ENCODE assay signal across 10 mouse cellular contexts in the genomic region with DNA sequence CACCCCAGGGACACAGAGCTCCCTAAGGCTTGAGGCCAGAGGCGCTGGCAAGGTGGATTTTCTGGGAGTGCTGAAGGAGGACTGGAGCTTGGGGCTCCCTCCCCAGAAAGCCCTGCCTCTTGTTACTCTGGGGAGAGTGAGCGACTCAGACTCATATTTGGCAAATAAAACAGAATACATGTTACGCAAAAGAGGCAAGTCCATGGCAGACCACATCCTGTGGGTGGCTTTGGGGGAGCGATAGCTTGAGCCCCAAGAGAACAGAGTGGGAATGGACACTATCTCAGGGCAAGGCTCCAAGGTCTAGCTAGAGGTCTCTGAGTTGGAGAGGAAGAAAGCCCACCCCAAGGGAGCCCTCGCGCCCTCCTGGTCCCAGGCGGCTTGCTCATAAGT. TPM values are rescaled to one million over a fixed set of nuclear protein-coding genes. Genes with fewer than 3 reads are reported as not detected.
A peak's percentile ranks its signal among the peaks of the same experiment; 100 is the strongest.
DNase-seq lines count a peak whose midpoint lies in the region; ATAC-seq and TF ChIP-seq lines count a peak whose summit lies in the region.
"Had no signal": no experiment of that assay in that cellular context is flagged by ENCODE, and none has a peak within 500 bp of the region (broad histone marks: within the 10 kb centered on the region; RNA-seq: fewer than 3 reads in every experiment).

No protein-coding gene starts in this region.

- no peak for TF ChIP-seq EP300 in heart, postnatal 0 days (IDR thresholded peaks at IDR 0.05; ENCODE audit: low read depth)

- DNase-seq in heart, adult 11 months, result peak; percentile 99
- no peak for DNase-seq in heart, postnatal 4 days
- no peak for DNase-seq in heart, postnatal 0 days (ENCODE audit: low spot score)
- DNase-seq in urinary bladder, postnatal 10 days (ENCODE audit: low spot score), result no peak
- DNase-seq in cerebellum, postnatal 14 days, result no peak
- DNase-seq in right cerebral cortex, postnatal 25 days, result no peak

- peak; percentile 5 for ATAC-seq in CD4-positive, CD25-positive, alpha-beta regulatory T cell, adult 4 months
- ATAC-seq in heart, postnatal 0 days (ENCODE audit: insufficient read depth, low read depth), result no peak
- ATAC-seq in liver, embryonic 15.5 days (ENCODE audit: insufficient read depth), result no peak

- H3K9ac ChIP-seq in heart, postnatal 0 days (replicated peaks; ENCODE audit: low read depth, low read length), result peak overlapping the region; percentile 20; the same call in 1 of the 2 replicates
- H3K9ac ChIP-seq in liver, embryonic 15.5 days, result no peak overlapping the region
- H3K9ac ChIP-seq: neural tube, embryonic 12.5 days had no signal

- H3K4me3 ChIP-seq in heart, postnatal 0 days (ENCODE audit: low read depth, low read length), result no peak overlapping the region
- no peak overlapping the region for H3K4me3 ChIP-seq in liver, embryonic 15.5 days (replicated peaks)
- H3K4me3 ChIP-seq: neural tube, embryonic 12.5 days had no signal

- no peaks in the 10 kb centered on the region for H3K9me3 ChIP-seq in heart, postnatal 0 days (replicated peaks; ENCODE audit: control insufficient read depth, low read length)
- no peaks in the 10 kb centered on the region for H3K9me3 ChIP-seq in liver, embryonic 15.5 days (replicated peaks)
- H3K9me3 ChIP-seq: G1E; neural tube, embryonic 12.5 days had no signal

- no peak for TF ChIP-seq CTCF in heart, postnatal 0 days (IDR thresholded peaks at IDR 0.05; ENCODE audit: low read depth)

- H3K27ac ChIP-seq in heart, postnatal 0 days (ENCODE audit: low read depth), result peak overlapping the region; percentile 74
- peak overlapping the region; percentile 54; the same call in 1 of the 2 replicates for H3K27ac ChIP-seq in liver, embryonic 15.5 days (replicated peaks)
- H3K27ac ChIP-seq: neural tube, embryonic 12.5 days had no signal

- peaks cover 45% of the 10 kb centered on the region for H3K4me1 ChIP-seq in heart, postnatal 0 days (ENCODE audit: control insufficient read depth, insufficient read depth)
- H3K4me1 ChIP-seq in liver, embryonic 15.5 days (replicated peaks), result peaks cover 65% of the 10 kb centered on the region

- peaks cover 22% of the 10 kb centered on the region for H3K36me3 ChIP-seq in heart, postnatal 0 days (replicated peaks; ENCODE audit: control insufficient read depth, insufficient read depth, low read length)
- 0 out of 2 replicates have a peak, but pooled peaks cover 6% of the 10 kb centered on the region for H3K36me3 ChIP-seq in liver, embryonic 15.5 days (replicated peaks)

- 66% methylated on average over 7 of the region's 7 CpGs for WGBS in heart, postnatal 0 days
- 49% methylated on average over 7 of the region's 7 CpGs for WGBS in liver, embryonic 15.5 days (ENCODE audit: insufficient replicate concordance)

- H3K4me2 ChIP-seq in heart, postnatal 0 days (ENCODE audit: low read depth, low read length), result peak overlapping the region; percentile 24; the same call in 1 of the 2 replicates
- peak overlapping the region; percentile 46 for H3K4me2 ChIP-seq in liver, embryonic 15.5 days
- H3K4me2 ChIP-seq: neural tube, embryonic 12.5 days had no signal

- no peaks in the 10 kb centered on the region for H3K27me3 ChIP-seq in heart, postnatal 0 days (ENCODE audit: control insufficient read depth, insufficient read depth, low read length)
- H3K27me3 ChIP-seq in liver, embryonic 15.5 days, result no peaks in the 10 kb centered on the region

RNA-seq across cellular contexts. Expression of gene Zc3h12a, which starts 4.4 kb away (rescaled TPM):
- 1 to 10 TPM; 2.4 to 3.2 TPM for total RNA-seq in heart, postnatal 4 days (2021)
- 1 to 10 TPM; 3.6 to 4.4 TPM for polyA plus RNA-seq in CD4-positive, CD25-positive, alpha-beta regulatory T cell, adult 4 months (2017; shearing (Covaris generic))
- total RNA-seq in heart, postnatal 0 days (2014; rRNA removed; ENCODE audit: low replicate concordance), result 0.57 and 1.0 TPM in 2 replicates
- polyA plus RNA-seq in heart, postnatal 0 days (2015; fragmentation: Nextera tagmentation; extraction: Ambion mirVana), result 0.59 and 0.65 TPM in 2 replicates
- polyA plus RNA-seq in liver, embryonic 15.5 days (2015; fragmentation: Nextera tagmentation; extraction: Ambion mirVana), result 0.51 and 0.61 TPM in 2 replicates

RNA-seq across cellular contexts. Expression of gene Meaf6, which starts 38.3 kb away (rescaled TPM):
- 10 to 100 TPM; 38.3 to 40.8 TPM for total RNA-seq in heart, postnatal 4 days (2021)
- polyA plus RNA-seq in CD4-positive, CD25-positive, alpha-beta regulatory T cell, adult 4 months (2017; shearing (Covaris generic)), result 10 to 100 TPM; 56.7 to 74.8 TPM
- 11.0 and 28.9 TPM in 2 replicates for total RNA-seq in heart, postnatal 0 days (2014; rRNA removed; ENCODE audit: low replicate concordance)
- 28.9 and 33.2 TPM in 2 replicates for polyA plus RNA-seq in heart, postnatal 0 days (2015; fragmentation: Nextera tagmentation; extraction: Ambion mirVana)
- 16.3 and 18.3 TPM in 2 replicates for polyA plus RNA-seq in liver, embryonic 15.5 days (2015; fragmentation: Nextera tagmentation; extraction: Ambion mirVana)

RNA-seq across cellular contexts. Expression of gene Snip1, which starts 56.8 kb away (rescaled TPM):
- 10 to 100 TPM; 11.6 to 13.7 TPM for total RNA-seq in heart, postnatal 4 days (2021)
- polyA plus RNA-seq in CD4-positive, CD25-positive, alpha-beta regulatory T cell, adult 4 months (2017; shearing (Covaris generic)), result 1 to 10 TPM; 5.1 to 8.8 TPM
- total RNA-seq in heart, postnatal 0 days (2014; rRNA removed; ENCODE audit: low replicate concordance), result 15.9 and 29.2 TPM in 2 replicates
- 9.9 and 10.5 TPM in 2 replicates for polyA plus RNA-seq in heart, postnatal 0 days (2015; fragmentation: Nextera tagmentation; extraction: Ambion mirVana)
- polyA plus RNA-seq in liver, embryonic 15.5 days (2015; fragmentation: Nextera tagmentation; extraction: Ambion mirVana), result 14.2 and 15.1 TPM in 2 replicates

RNA-seq across cellular contexts. Expression of gene Dnali1, which starts 57.8 kb away (rescaled TPM):
- not detected for total RNA-seq in heart, postnatal 4 days (2021)
- polyA plus RNA-seq in CD4-positive, CD25-positive, alpha-beta regulatory T cell, adult 4 months (2017; shearing (Covaris generic)), result not detected
- total RNA-seq in heart, postnatal 0 days (2014; rRNA removed; ENCODE audit: low replicate concordance), result not detected in 2 replicates
- polyA plus RNA-seq in heart, postnatal 0 days (2015; fragmentation: Nextera tagmentation; extraction: Ambion mirVana), result 0.27 TPM in 1 of 2 replicates, not detected in the other
- not detected in 2 replicates for polyA plus RNA-seq in liver, embryonic 15.5 days (2015; fragmentation: Nextera tagmentation; extraction: Ambion mirVana)
